Mouse (Mus musculus) 3134 (cell line): ENCODE results near the gene Pde3a.
A peak's percentile ranks its signal among the peaks of the same experiment; 100 is the strongest.

Experiments
- DNase-seq: peaks from one replicate; pipeline ENCODE4 v3.0.0-alpha.2; 2011; ENCODE audit warnings: low spot score; ENCODE audit not compliant: insufficient read length; ENCODE audit errors: extremely low read depth

Pde3a gene

GRCm38 (mm10) chr6:141485302-141486021, 236.4 kb downstream of the Pde3a start:
- no peak for DNase-seq

- peak; percentile 20 for DNase-seq
These were observed 238.2 kb downstream of the Pde3a start for GRCm38 (mm10) chr6:141487266-141487665.

GRCm38 (mm10) chr6:141488619-141489018, 239.6 kb downstream of the Pde3a start:
- no peak for DNase-seq

GRCm38 (mm10) chr6:141494909-141495308, 245.8 kb downstream of the Pde3a start:
- no peak for DNase-seq

- no peak for DNase-seq
These were observed 246.8 kb downstream of the Pde3a start for GRCm38 (mm10) chr6:141495634-141496418.

GRCm38 (mm10) chr6:141499511-141499910, 250.4 kb downstream of the Pde3a start:
- no peak for DNase-seq

- no peak for DNase-seq
These were observed 252.1 kb downstream of the Pde3a start for GRCm38 (mm10) chr6:141501171-141501570.

GRCm38 (mm10) chr6:141522541-141522940, 273.5 kb downstream of the Pde3a start:
- no peak for DNase-seq

GRCm38 (mm10) chr6:141523747-141524640, 274.9 kb downstream of the Pde3a start, which contains the start of gene Slco1c1:
TSS of gene Slco1c1 (plus strand) at chr6:141524368.
- no peak for DNase-seq

- DNase-seq: no peak
These were observed 276.7 kb downstream of the Pde3a start for GRCm38 (mm10) chr6:141525787-141526186.

- no peak for DNase-seq
These were observed 281.8 kb downstream of the Pde3a start for GRCm38 (mm10) chr6:141530865-141531264.

GRCm38 (mm10) chr6:141537298-141537697, 288.2 kb downstream of the Pde3a start:
- DNase-seq: no peak

- DNase-seq: no peak
These were observed 292.1 kb downstream of the Pde3a start for GRCm38 (mm10) chr6:141541136-141541535.

GRCm38 (mm10) chr6:141543344-141543743, 294.3 kb downstream of the Pde3a start:
- no peak for DNase-seq
